Comparison of ENCODE assay signal across 11 mouse cellular contexts in the genomic region with DNA sequence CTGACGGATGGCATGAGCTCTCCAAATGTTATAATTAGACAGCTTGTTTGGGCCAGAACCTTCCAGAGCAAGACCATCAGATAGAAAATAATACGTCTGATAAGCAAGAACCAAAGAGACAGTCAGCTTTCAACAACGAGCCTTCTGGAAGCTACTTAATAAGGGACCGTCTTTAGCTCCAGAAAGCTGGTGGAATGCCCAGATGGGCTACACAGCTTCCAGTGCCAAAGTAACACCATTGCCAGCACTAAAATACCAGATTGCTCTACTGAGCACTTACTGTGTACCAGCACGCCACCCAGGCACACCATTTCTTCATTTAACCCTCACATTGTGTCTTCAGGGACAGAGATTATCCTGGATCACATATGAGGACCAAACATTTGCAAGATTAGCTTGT.
DNase-seq lines count a peak whose midpoint lies in the region; ATAC-seq and TF ChIP-seq lines count a peak whose summit lies in the region.
"Had no signal": no experiment of that assay in that cellular context is flagged by ENCODE, and none has a peak within 500 bp of the region (broad histone marks: within the 10 kb centered on the region; RNA-seq: fewer than 3 reads in every experiment).

No protein-coding gene starts in this region.

- TF ChIP-seq CTCF in brain, embryonic 14.5 days (IDR thresholded peaks at IDR 0.05; ENCODE audit: borderline replicate concordance, extremely low read depth, insufficient read depth, insufficient read length) = no peak

- peak; percentile 63; the same call in 1 of the 2 replicates for ATAC-seq in frontal cortex, adult (ENCODE audit: low TSS enrichment)
- ATAC-seq: intestine, embryonic 16.5 days had no signal

- no peak for TF ChIP-seq POLR2A in brain, embryonic 14.5 days (IDR thresholded peaks at IDR 0.05; ENCODE audit: borderline replicate concordance, extremely low read depth, insufficient read depth, insufficient read length, poor library complexity, severe bottlenecking)

- DNase-seq in frontal cortex, postnatal 25 days (ENCODE audit: low spot score in 2 of 2) = no peak
- peak; percentile 65 for DNase-seq in brain, embryonic 14.5 days (ENCODE audit: low read depth)
- peak; percentile 83 for DNase-seq in cerebellum, adult 9-10 months
- peak; percentile 43 for DNase-seq in layer of hippocampus, adult 9-10 months (ENCODE audit: low spot score)
- no peak for DNase-seq in ovary, adult 18-20 months (ENCODE audit: low spot score)
- DNase-seq in lung, adult 18-20 months = no peak
- no peak for DNase-seq in urinary bladder, adult 18-20 months (ENCODE audit: low spot score in 2 of 2)
- DNase-seq: embryo, embryonic 11 days; gastrocnemius, postnatal 25 days had no signal

Comparison
In these comparisons a context has a peak if more than half of its experiments do, and no peak if none do; other contexts are left out.
1. DNase-seq: peak in brain, embryonic 14.5 days (single experiment), cerebellum, adult 9-10 months (single experiment) and layer of hippocampus, adult 9-10 months (single experiment); none in frontal cortex, postnatal 25 days (0 of 2), ovary, adult 18-20 months (single experiment), lung, adult 18-20 months (0 of 2) and urinary bladder, adult 18-20 months (0 of 2).